Mouse (Mus musculus): Measurements from ENCODE around the gene Prelid1. TPM values are rescaled to one million over a fixed set of nuclear protein-coding genes. Genes with fewer than 3 reads are reported as not detected.

The Prelid1 gene
- polyA plus RNA-seq, 1 experiment from 2014 or later, result 405 TPM

Other genes with a start within 250 kb of the Prelid1 start
- gene Uimc1, start 220.2 kb upstream of the Prelid1 start, polyA plus RNA-seq (2014; fragmentation: Nextera tagmentation; extraction: Ambion mirVana), result 26.2 and 35.1 TPM in 2 replicates
- gene Zfp346, start 215.2 kb upstream of the Prelid1 start, polyA plus RNA-seq (2014; fragmentation: Nextera tagmentation; extraction: Ambion mirVana), result 19.0 and 19.6 TPM in 2 replicates
- not detected in 2 replicates for gene Gm17617, start 187.0 kb upstream of the Prelid1 start, polyA plus RNA-seq (2014; fragmentation: Nextera tagmentation; extraction: Ambion mirVana)
- 1.4 and 1.6 TPM in 2 replicates for gene Fgfr4, start 167.9 kb upstream of the Prelid1 start, polyA plus RNA-seq (2014; fragmentation: Nextera tagmentation; extraction: Ambion mirVana)
- 62.3 and 67.4 TPM in 2 replicates for gene Nsd1, start 110.7 kb upstream of the Prelid1 start, polyA plus RNA-seq (2014; fragmentation: Nextera tagmentation; extraction: Ambion mirVana)
- gene Rab24, start 1.4 kb downstream of the Prelid1 start, polyA plus RNA-seq (2014; fragmentation: Nextera tagmentation; extraction: Ambion mirVana), result 84.8 and 104 TPM in 2 replicates
- 24.1 and 27.1 TPM in 2 replicates for gene Mxd3, start 9.3 kb downstream of the Prelid1 start, polyA plus RNA-seq (2014; fragmentation: Nextera tagmentation; extraction: Ambion mirVana)
- 78.1 and 81.8 TPM in 2 replicates for gene Lman2, start 42.3 kb downstream of the Prelid1 start, polyA plus RNA-seq (2014; fragmentation: Nextera tagmentation; extraction: Ambion mirVana)
- 0.53 and 0.56 TPM in 2 replicates for gene Rgs14, start 49.2 kb downstream of the Prelid1 start, polyA plus RNA-seq (2014; fragmentation: Nextera tagmentation; extraction: Ambion mirVana)
- gene Slc34a1, start 77.7 kb downstream of the Prelid1 start, polyA plus RNA-seq (2014; fragmentation: Nextera tagmentation; extraction: Ambion mirVana), result 0.14 TPM in 1 of 2 replicates, not detected in the other
- gene Pfn3, start 94.7 kb downstream of the Prelid1 start, polyA plus RNA-seq (2014; fragmentation: Nextera tagmentation; extraction: Ambion mirVana), result not detected in 2 replicates
- not detected in 2 replicates for gene F12, start 106.3 kb downstream of the Prelid1 start, polyA plus RNA-seq (2014; fragmentation: Nextera tagmentation; extraction: Ambion mirVana)
- 50.4 and 59.7 TPM in 2 replicates for gene Grk6, start 124.6 kb downstream of the Prelid1 start, polyA plus RNA-seq (2014; fragmentation: Nextera tagmentation; extraction: Ambion mirVana)
- 1.7 TPM in 2 replicates for gene Prr7, start 143.8 kb downstream of the Prelid1 start, polyA plus RNA-seq (2014; fragmentation: Nextera tagmentation; extraction: Ambion mirVana)
- 231 and 252 TPM in 2 replicates for gene Dbn1, start 167.6 kb downstream of the Prelid1 start, polyA plus RNA-seq (2014; fragmentation: Nextera tagmentation; extraction: Ambion mirVana)
- gene Pdlim7, start 193.2 kb downstream of the Prelid1 start, polyA plus RNA-seq (2014; fragmentation: Nextera tagmentation; extraction: Ambion mirVana), result 124 and 136 TPM in 2 replicates
- 1.0 and 1.3 TPM in 2 replicates for gene Dok3, start 208.8 kb downstream of the Prelid1 start, polyA plus RNA-seq (2014; fragmentation: Nextera tagmentation; extraction: Ambion mirVana)
- 77.7 and 81.4 TPM in 2 replicates for gene Ddx41, start 216.2 kb downstream of the Prelid1 start, polyA plus RNA-seq (2014; fragmentation: Nextera tagmentation; extraction: Ambion mirVana)